Mouse (Mus musculus) midbrain, embryonic 16.5 days (tissue): ENCODE measurements at regions not wholly inside any gene's neighbourhood (a gene's known extent, or its start where the extent isn't known, plus 50 kb on each side); places are given as distances from the start of the nearest gene placed in this dataset.

Experiments
- ATAC-seq: fragments of 200-750 bp; cut with Nextera tagmentation; 2 replicates; pipeline ENCODE4 v1.8.0; 2017; ENCODE audit warnings: moderate TSS enrichment
- H3K27ac ChIP-seq: fragments of 300-500 bp; sonication (generic); 2 replicates; pipeline ENCODE4 v1.5.1; 2014; ENCODE audit warnings: mild to moderate bottlenecking, low read length, mixed read lengths
- H3K27me3 ChIP-seq: fragments of 300-500 bp; sonication (generic); 2 replicates; pipeline ENCODE4 v1.6.1; 2014; ENCODE audit warnings: low read depth, low read length, mixed read lengths; ENCODE audit not compliant: control insufficient read depth, insufficient read depth
- H3K36me3 ChIP-seq: fragments of 300-500 bp; sonication (generic); 2 replicates; pipeline ENCODE4 v1.6.1; 2014; ENCODE audit warnings: mild to moderate bottlenecking, low read length, moderate library complexity, mixed read lengths; ENCODE audit not compliant: control insufficient read depth, insufficient read depth
- H3K4me1 ChIP-seq: fragments of 300-500 bp; sonication (generic); 2 replicates; pipeline ENCODE4 v1.6.1; 2014; ENCODE audit warnings: mild to moderate bottlenecking, low read length, mixed read lengths; ENCODE audit not compliant: control insufficient read depth, insufficient read depth
- H3K4me2 ChIP-seq: fragments of 300-500 bp; sonication (generic); 2 replicates; pipeline ENCODE4 v1.6.1; 2014; ENCODE audit warnings: mild to moderate bottlenecking, low read length, mixed read lengths
- H3K4me3 ChIP-seq: fragments of 300-500 bp; sonication (generic); 2 replicates; pipeline ENCODE4 v1.5.1; 2014; ENCODE audit warnings: low read depth, mild to moderate bottlenecking, low read length, moderate library complexity, mixed read lengths
- H3K9ac ChIP-seq: fragments of 300-500 bp; sonication (generic); 2 replicates; pipeline ENCODE4 v1.6.1; 2014; ENCODE audit warnings: low read depth, low read length, mixed read lengths
- H3K9me3 ChIP-seq: fragments of 300-500 bp; sonication (generic); replicated peaks from 2 replicates; pipeline ENCODE4 v1.6.1; 2014; ENCODE audit warnings: mild to moderate bottlenecking, low read length, mixed read lengths; ENCODE audit not compliant: control insufficient read depth, poor library complexity, severe bottlenecking
- WGBS: fragments of 180-500 bp; shearing (Covaris S2); extraction: QIAGEN DNeasy Blood & Tissue Kit; methylation state at CpG from one replicate; pipeline ENCODE4 v1.1.7; 2014; 5-methylcytosine and 5-hydroxymethylcytosine counted together

DNA sequence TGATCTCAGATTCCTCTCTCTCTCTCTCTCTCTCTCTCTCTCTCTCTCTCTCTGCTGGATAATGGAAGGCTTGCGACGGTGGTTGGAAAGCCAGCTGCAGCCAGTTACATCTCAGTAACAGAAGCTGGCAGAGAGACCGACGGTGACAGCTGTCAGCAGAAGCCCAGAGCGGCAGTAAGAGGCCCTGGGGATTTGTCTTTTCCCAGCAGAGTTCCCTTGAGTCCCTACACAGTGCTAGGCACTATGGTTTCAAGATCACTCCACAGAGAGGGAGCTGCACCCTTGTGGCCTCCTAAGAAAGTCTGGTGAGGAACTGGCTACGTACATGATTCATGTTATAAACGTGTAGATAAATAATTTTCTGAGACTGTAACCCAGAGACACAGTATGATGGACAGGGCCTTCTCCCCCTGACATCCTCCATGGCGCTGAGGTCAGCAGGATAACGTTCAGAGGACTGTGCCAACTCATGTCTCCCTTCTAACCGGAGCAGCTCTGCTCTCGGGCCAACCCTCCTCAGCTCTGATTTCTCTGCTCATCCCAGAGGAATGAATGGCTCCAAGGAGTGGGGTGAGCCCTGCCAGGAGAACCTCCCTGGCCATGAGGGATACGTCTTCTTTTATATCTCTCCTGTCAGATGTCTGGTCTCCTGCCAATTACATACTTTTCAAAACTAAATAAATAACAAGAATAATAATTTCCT, 253.5 kb upstream of the Cadm1 start:
- Histone ChIP-seq H3K27me3 (no peaks in the 10 kb centered on the region), H3K36me3 (no peaks in the 10 kb centered on the region), H3K4me1 (peaks cover 10% of the 10 kb centered on the region), H3K9ac (no peak overlapping the region), H3K9me3 (no peaks in the 10 kb centered on the region), H3K4me3 (no peak overlapping the region), H3K4me2 (no peak overlapping the region), H3K27ac (no peak overlapping the region)
- WGBS: 40% methylated on average over 12 of the region's 12 CpGs
- no peak for ATAC-seq

DNA sequence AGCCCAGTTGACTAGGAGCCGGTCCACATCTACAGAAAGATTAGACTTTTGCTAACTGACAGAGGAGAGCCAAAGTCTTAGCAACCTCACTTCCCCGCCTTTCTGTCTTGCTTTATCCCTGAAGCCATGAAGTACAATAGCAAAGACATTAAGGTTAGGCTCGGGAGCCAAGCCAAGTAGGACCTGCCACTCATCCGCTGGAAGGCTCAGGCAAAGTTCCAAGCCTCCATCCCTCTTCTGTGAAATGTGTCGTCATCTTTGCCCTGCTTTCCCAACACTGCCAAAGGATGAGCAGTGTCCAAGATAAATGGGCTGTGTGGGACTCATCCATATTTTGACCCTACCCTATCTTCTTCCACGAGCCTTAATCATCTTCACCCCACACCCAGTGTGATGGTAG, 250.6 kb upstream of the Cadm1 start:
- ATAC-seq: no peak
- Histone ChIP-seq H3K27ac (no peak overlapping the region), H3K4me1 (peaks cover 10% of the 10 kb centered on the region), H3K36me3 (no peaks in the 10 kb centered on the region), H3K4me2 (no peak overlapping the region), H3K9me3 (no peaks in the 10 kb centered on the region), H3K9ac (no peak overlapping the region), H3K27me3 (no peaks in the 10 kb centered on the region), H3K4me3 (no peak overlapping the region)
- 67% methylated on average over 6 of the region's 6 CpGs for WGBS

DNA sequence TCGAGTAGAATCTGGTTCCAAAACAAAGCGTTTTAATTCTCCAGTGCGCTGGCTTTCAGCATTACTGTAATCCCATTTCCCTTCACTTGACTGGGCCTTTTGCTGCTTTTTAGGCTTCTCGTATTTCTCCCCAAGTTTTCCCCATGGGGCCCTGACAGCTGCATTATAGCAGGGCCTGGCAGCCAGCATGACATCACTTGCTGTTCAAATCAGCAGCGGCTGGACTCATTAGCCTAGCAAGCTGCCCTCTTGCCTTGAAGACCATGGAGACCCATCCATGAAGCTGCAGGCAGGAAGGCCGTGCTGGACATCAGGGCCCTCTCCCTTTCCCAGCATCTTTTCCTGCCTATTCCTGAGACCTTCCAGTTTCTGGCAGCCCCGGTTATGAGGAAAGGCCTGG, 249.8 kb upstream of the Cadm1 start:
- ATAC-seq: no peak

DNA sequence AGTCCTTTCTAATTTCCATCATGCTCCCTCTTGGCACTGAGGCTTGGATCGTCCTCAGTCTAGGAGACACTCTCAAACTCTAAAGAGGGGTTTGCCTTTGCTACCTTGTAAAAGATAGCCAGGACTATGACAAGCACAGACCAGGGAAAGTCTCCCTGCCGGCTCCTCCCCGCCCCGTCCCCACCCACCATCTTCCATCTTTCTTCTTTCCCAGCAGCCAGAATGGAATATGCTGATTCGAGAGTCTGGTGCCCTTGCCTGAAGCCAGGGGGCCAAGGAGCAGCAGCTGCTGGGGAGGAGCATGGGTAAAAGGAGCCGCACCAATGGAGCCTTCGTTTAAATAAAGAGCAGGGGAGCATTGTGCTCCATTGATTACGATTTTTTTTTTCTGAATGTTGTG, 249.4 kb upstream of the Cadm1 start:
- H3K27ac ChIP-seq: no peak overlapping the region
- H3K4me2 ChIP-seq: no peak overlapping the region

More for the DNA sequence above, 249.8 kb upstream of the Cadm1 start:
- H3K4me2 ChIP-seq: no peak overlapping the region
- no peaks in the 10 kb centered on the region for H3K36me3 ChIP-seq
- H3K4me1 ChIP-seq: peaks cover 10% of the 10 kb centered on the region
- no peak overlapping the region for H3K9ac ChIP-seq
- H3K9me3 ChIP-seq: no peaks in the 10 kb centered on the region
- WGBS: 17% methylated on average over 7 of the region's 7 CpGs
- H3K4me3 ChIP-seq: no peak overlapping the region
- H3K27ac ChIP-seq: no peak overlapping the region
- no peaks in the 10 kb centered on the region for H3K27me3 ChIP-seq

DNA sequence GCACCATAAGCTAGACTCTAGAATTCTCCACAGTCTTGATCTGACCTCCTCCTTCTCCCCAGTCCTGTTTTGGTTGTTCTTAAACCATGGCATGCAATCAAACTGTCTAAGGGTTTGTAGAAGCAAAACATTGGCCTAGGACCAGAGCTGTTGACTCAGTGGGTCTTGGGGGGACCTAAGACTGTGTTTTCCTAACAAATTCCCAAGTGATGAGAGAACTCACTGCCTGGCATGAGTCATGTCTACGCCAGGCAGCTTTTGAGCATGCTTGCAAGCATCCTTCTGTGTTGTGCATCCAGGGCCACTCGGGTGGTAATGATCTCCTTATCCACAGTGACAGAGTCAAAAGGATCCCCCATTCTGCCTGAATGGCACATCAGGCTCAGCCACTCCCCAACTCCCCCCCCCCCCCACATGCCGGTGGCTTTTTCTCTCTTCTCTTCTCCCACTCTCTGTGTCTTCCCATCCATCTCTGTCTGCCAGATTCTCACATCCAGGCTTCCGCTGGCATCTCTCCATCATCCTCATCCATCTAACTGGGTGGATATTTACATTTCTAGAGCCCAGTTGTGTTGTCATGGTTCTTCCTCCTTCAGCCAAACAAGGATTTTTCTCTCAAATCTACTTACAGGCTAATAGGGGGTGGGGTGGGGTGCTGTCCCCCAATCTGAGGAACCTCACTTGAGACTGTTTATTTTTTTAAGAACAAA, 246.1 kb upstream of the Cadm1 start:
- Histone ChIP-seq H3K36me3 (no peaks in the 10 kb centered on the region), H3K4me2 (no peak overlapping the region), H3K27ac (no peak overlapping the region), H3K9me3 (no peaks in the 10 kb centered on the region), H3K27me3 (no peaks in the 10 kb centered on the region), H3K9ac (no peak overlapping the region), H3K4me3 (no peak overlapping the region), H3K4me1 (peaks cover 10% of the 10 kb centered on the region)
- WGBS: 68% methylated on average over 4 of the region's 4 CpGs
- ATAC-seq: no peak

More for the DNA sequence above, 249.4 kb upstream of the Cadm1 start:
- WGBS: 23% methylated on average over 8 of the region's 8 CpGs
- no peaks in the 10 kb centered on the region for H3K9me3 ChIP-seq
- peaks cover 10% of the 10 kb centered on the region for H3K4me1 ChIP-seq
- H3K4me3 ChIP-seq: no peak overlapping the region
- no peaks in the 10 kb centered on the region for H3K36me3 ChIP-seq
- no peaks in the 10 kb centered on the region for H3K27me3 ChIP-seq
- no peak overlapping the region for H3K9ac ChIP-seq
- no peak for ATAC-seq

DNA sequence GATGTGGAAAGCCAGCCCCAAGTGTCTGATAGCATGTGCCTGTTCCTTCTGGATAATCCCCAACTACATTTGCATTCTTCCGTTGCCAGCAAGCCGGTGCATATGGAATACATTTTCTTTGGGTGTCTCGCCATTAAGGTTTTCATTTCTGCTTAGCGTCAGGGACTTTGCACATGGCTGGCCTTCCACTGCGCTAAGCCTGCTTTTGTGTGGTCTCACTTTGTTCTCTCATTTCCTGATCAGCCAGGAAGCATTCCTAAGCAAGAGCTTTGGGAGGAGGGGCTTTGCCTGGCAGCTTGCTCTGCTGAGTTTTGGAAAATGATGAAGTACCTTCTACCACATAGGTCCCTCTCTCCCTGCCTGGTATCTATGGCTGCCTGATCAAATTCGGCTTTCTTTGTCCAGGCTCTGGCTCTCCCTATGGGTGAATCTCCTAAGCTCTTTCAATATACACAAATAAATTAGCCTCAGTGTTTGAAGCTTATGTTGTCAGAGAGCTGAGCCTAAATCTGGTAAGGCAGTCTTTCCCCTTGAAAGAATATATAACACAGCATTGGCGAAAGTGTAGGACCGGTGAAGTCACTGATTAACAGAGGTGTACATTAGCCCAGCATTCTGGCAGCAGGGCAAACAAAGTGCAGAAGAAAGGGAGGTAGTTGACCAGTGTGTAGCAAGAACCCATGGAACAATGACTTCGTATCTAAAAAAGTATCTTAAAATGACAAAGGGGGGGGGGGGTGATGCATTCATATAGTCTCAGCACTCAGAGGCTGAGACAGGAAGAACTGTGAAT, 242.8 kb upstream of the Cadm1 start:
- Histone ChIP-seq H3K4me3 (no peak overlapping the region), H3K36me3 (no peaks in the 10 kb centered on the region), H3K4me2 (no peak overlapping the region), H3K4me1 (no peaks in the 10 kb centered on the region; the same call in 1 of the 2 replicates), H3K27me3 (no peaks in the 10 kb centered on the region), H3K9me3 (no peaks in the 10 kb centered on the region), H3K27ac (no peak overlapping the region), H3K9ac (no peak overlapping the region)
- ATAC-seq: no peak
- WGBS: 42% methylated on average over 9 of the region's 9 CpGs

DNA sequence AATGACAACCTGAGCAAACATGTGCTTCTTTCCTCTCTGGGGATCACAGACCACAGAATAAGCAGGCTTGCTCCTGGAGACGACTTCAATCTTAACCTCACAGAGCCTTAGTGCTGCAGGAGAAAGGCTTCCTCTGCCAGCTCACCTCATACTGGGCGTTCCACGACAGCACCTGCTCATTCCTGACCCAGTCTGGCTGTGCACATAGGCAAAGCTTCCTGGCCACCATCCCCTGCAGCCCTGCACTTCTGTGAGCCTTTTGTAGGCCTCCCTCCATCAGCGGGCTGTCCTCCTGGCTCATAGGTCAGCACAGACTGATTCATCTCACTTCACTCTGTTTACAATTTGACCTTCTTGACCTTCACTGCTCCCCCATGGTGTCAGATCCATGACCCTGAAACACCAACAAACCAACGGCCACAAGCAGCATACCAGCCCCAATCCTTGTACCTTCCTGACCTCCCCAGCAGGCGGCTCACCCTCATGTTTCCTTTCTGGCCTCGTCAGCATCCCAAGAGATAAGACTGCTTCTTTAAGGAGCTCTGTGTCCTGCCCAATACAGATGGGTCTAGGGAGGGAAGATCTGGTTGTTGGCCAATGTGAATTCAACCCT, 241.3 kb upstream of the Cadm1 start:
- ATAC-seq: no peak
- H3K27me3 ChIP-seq: no peaks in the 10 kb centered on the region
- no peak overlapping the region for H3K27ac ChIP-seq
- no peaks in the 10 kb centered on the region; the same call in 1 of the 2 replicates for H3K4me1 ChIP-seq
- H3K36me3 ChIP-seq: no peaks in the 10 kb centered on the region
- H3K4me3 ChIP-seq: no peak overlapping the region
- no peaks in the 10 kb centered on the region for H3K9me3 ChIP-seq
- H3K4me2 ChIP-seq: no peak overlapping the region
- H3K9ac ChIP-seq: no peak overlapping the region
- 42% methylated on average over 7 of the region's 7 CpGs for WGBS

DNA sequence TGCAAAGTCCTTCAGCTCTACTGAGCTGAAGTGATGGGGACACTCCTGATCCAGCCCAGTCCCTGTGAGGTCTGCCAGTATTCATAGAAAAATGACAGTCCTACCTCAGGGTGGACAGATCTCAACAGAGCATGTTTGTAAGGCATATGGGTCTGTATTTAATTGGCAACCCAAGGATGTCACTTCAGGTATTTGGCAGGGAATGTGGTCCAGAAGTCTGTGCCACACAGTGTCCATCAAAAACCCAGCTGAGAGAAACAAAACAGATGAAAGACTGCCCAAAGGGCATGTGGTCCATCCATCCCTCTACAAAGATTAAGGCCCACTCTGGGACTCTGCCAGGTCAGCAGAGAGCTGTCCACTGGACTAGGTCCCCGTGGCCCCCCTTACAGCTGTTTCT, 229.3 kb upstream of the Cadm1 start:
- Histone ChIP-seq H3K27me3 (no peaks in the 10 kb centered on the region), H3K36me3 (no peaks in the 10 kb centered on the region), H3K4me3 (no peak overlapping the region), H3K4me1 (no peaks in the 10 kb centered on the region), H3K4me2 (no peak overlapping the region), H3K27ac (no peak overlapping the region), H3K9me3 (no peaks in the 10 kb centered on the region), H3K9ac (no peak overlapping the region)
- 46% methylated on average over 1 of the region's 1 CpGs for WGBS
- no peak for ATAC-seq
